Mouse (Mus musculus): Measurements from ENCODE around the gene Gm37240. TPM values are rescaled to one million over a fixed set of nuclear protein-coding genes. Genes with fewer than 3 reads are reported as not detected.
"Not testable (repeated sequence)": the region's sequence is repeated elsewhere in the genome, so short reads cannot be mapped to it uniquely, and the experiment has no call there.

The Gm37240 gene
- total RNA-seq, 4 experiments from 2014 or later, result 1.8 to 2.0 TPM; not detected in 2

DNA sequence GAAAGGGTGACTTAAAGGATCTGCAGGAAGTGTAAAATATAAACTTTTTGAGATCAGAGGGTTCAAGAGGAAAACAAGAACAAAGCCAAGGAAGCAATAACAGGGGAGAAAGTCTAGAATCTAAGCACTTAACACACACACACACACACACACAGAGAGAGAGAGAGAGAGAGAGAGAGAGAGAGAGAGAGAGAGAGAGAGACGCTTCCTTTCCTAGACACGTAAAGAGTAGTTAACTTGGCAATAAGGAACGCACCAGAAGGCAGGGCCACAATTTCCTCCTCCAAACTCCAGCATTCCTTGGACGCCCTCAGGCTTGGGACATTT lies 1305.7 kb downstream of the Gm37240 start:
- no peak for DNase-seq (ENCODE audit: low spot score in 2 of 2)

DNA sequence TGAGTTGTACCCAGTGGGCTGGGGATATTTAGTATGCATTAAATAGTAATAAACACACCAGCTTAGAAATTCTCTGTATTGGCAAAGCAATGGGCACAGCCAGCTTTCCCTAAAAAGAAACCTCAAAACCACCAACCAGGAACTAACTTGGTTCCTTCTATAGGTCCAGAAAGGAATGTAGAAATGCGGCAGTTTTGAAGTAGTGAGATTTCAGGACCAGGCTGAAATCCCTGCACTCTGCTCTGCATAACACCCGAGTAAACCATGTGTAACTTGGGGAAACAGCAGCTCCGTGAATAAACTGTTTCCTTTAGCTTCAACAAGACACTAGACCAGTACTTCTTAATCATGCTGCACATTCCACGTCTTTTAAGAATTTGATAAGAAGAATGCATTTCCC lies 1306.6 kb downstream of the Gm37240 start:
- DNase-seq (ENCODE audit: low spot score in 2 of 2), result no peak

DNA sequence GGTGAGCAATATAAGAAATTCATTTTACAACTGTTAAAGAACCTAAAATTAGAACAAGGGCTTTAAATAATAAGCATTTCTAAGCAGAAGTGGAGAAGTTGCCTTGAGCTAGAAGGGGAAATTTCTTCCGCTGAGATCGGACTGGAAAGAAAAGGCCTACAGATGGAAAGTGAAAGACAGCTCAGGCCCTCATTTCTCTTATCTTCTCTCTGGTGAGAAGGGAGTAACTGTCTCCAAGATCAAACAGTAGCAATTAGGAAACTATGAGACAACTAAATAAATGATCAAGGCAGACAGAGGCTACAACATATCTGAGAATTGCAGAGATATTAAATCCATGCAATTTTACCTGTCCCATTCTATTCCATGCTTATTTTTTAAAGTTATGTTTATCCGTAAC lies 1316.8 kb downstream of the Gm37240 start:
- no peak for DNase-seq (ENCODE audit: low spot score in 2 of 2)

DNA sequence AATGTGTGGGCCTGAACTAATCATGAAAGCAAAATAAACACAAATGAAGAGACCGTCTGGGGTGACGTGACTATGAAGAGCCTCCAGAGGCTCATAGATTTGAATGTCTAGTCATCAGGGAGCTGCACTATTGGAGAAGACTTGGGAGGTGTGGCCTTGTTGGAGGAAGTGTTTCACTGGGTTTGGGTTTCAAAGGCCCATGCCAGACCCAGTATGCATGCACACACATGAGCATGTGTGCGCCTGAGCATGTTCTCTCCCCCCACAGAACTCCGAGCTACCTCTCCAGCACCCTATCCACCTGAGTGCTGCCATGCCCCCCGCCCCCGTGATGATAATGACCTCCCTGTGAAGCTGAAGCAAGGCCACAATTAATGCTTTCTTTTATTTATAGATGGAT lies 1317.7 kb downstream of the Gm37240 start:
- no peak for DNase-seq (ENCODE audit: low spot score in 2 of 2)

DNA sequence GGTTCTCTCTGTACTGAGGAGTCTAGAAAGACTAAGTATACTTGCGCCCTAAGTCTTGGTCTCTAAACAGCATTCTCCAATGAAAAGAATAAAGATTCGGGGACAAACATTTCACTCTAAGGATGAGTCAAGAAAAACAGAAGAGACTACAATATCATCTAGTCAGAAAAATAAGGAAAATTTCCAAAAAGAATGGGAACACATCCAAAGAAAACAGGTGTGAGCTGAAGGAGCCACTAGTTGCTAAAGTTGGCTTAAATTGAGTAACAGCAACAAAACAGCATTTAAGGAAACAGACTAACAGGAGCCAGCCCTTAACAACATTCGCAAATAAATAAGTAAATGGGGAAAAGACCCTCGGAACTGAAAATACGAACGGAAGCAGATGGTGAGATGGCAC lies 1318.8 kb downstream of the Gm37240 start:
- no peak for DNase-seq (ENCODE audit: low spot score in 2 of 2)

DNA sequence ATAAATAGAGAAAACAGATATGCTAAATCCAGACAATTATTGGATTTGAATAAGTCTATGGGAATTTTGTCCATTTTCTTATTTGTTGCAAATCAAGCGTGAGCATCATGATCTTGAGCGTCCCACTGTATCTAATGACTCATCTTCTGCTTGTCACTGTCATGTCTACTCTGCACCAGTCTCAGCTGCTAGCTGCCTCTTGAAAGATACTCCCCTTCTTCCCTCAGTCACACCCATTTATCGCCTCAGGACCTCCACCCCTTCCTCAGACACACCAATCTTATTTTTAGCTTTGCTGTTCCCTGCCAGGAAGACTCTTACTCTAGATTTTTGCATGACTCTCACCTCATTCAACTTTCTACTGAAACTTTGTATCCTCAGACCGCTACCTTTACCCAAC lies 1323.9 kb downstream of the Gm37240 start:
- no peak for DNase-seq (ENCODE audit: low spot score in 2 of 2)

DNA sequence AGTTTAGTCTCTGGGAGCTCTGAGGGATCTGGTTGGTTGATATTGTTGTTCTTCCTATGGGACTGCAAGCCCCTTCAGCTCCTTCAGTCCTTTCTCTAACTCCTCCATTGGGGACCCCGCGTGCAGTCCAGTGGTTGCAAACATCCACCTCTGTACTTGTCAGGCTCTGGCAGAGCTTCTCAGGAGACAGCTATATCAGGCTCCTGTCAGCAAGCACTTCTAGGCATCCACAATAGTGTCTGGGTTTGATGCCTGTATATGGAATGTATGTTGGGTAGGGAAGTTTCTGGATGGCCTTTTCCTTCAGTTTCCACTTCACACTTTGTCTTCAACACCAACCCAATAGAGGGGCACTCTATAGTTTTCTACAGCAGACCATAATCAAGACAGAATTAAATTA lies 1324.4 kb downstream of the Gm37240 start:
- not testable (repeated sequence) for DNase-seq (ENCODE audit: low spot score in 2 of 2)

DNA sequence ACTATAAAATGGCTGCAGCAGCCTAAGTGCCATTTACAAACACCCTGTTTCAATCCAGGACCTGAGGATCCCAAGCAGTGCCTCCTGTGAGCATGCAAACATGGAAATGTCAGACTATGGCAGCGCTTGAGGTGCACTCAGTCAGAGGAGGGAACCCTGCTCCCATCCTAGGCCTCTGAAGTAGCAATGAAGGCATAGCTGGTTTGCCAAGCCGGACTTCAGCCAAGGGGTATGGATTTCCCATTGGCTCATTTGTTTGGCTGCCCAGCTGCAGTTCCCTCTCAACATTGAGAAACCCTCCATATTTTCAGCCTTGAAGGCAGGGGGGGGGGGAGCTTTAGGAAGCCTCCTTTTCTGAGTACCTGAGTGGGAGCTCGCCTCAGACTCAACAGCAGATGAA lies 1329.0 kb downstream of the Gm37240 start:
- DNase-seq (ENCODE audit: low spot score in 2 of 2), result no peak

DNA sequence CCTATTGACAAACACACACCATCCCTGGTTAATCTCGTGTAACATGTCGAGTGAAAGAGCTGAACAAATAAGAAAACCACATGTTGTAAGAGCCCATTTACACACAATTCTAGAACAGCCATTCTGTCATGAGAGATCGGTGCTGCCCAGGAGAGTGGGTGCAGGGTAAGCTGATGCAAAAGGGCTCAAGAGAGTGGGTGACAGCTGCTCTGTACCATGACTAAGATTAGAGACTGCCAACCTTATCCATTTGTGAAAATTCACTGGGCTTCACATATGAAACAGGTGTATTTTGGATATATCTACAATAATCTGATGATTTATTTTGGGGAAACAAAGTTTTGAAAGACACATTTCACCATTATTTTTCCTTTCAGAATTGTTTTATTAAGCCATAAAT lies 1331.5 kb downstream of the Gm37240 start:
- DNase-seq (ENCODE audit: low spot score in 2 of 2), result no peak

DNA sequence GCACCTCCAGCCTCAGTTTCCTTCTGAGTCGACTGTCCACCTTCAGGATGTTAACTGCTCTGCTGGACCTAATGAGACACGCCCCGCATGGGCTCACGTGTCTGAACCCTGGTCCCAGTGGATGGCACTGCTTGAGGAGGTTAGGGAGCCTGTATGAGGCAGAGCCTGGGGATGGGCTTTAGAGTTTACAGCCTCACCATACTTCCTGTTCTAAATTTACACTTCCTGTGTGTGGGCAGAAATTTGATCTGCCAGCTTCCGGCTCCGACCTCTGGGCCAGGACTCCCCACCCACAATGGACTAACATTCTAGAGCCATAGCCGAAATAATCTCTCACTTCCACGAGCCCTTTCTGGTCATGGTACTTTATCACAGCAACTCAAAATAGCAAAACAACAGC lies 1340.1 kb downstream of the Gm37240 start:
- no peak for DNase-seq (ENCODE audit: low spot score in 2 of 2)

DNA sequence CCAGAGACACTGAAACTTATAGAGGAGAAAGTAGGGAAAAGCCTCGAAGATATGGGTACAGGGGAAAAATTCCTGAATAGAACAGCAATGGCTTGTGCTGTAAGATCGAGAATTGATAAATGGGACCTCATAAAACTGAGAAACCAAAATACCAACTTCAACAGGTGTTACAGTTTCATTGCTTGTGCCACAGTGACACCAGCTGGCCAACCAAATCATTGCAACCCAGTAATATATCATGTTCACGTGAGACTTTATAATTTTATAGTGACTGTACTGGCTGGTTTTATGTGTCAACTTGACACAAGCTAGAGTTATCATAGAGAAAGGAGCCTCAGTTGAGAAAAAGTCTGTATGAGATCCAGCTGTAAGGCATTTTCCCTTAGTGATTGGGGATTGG lies 1344.9 kb downstream of the Gm37240 start:
- DNase-seq (ENCODE audit: low spot score in 2 of 2), result peak; percentile 14 to 68

DNA sequence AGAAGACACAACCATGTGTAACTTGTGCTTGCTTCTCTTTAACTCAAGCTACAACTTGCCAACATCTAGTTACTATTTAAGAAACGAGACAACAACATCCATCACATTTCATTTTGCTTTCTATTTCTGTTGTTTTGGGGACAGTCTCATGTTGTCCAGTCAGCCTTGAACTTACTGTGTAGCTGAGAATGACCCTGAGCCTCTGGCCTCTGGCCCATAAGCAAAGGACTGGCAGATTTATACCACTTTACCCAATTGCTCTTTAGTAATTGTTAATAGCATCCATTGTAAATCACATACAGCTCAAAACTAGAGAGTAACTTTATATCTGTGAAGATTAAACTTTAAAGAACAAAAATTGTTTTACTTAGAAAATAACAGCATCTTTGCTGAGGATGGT lies 1345.4 kb downstream of the Gm37240 start:
- no peak for DNase-seq (ENCODE audit: low spot score in 2 of 2)

DNA sequence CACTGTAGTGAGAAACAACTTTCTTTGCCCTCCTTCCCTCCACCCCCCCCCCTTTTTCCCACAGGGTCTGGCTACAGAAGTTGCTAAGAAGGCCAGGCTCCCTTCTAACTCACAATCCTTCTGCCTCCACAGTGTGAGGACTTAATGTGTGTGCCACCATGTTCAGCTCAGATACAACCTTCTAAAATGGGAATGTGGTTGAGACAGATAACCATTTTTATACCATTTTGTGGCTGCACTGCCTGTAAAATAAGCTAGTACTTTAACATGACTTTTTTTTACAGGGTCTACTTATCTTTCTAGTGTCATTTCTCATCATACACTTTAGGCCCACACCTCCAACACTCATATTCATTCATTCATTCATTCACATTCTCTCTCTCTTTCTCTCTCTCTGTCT lies 1346.7 kb downstream of the Gm37240 start:
- DNase-seq (ENCODE audit: low spot score in 2 of 2), result no peak

DNA sequence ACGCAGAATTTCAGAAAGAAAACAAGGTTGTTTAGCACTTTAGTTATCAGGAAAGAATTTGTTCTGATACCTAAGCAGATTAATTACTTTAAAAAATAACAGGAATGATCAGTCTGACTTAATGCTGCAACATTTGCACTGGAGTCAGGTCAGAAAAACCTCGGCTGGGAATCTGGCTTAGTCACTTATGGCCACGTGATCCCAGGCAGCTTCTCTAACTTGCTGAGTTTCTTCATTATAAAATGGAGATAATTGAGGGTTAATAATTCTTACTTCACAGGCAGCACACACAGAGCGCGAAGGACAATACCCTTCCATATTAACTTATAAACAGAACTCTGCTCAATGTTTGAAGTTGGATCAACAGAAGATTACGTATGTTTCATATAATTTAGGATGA lies 1350.3 kb downstream of the Gm37240 start:
- DNase-seq (ENCODE audit: low spot score in 2 of 2), result no peak

DNA sequence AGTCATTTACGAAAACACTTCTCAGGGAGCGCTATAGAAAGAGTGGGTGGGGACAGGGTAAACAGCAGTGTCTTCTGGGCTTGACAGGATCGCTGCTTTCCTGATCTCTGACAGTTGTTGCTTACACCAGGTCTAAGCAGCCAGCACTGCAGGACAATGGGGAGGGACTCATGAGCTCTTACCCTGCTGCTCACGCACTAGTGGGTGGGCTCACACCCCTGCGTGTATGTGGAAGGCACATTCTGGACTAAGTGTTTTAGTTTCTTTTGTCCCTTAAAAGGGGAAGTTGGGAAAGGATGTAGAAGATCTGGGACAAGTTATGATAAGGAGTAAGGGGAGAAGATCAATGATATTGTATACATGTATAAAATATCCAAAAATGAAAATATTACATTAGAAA lies 1354.1 kb downstream of the Gm37240 start:
- no peak for DNase-seq (ENCODE audit: low spot score in 2 of 2)

DNA sequence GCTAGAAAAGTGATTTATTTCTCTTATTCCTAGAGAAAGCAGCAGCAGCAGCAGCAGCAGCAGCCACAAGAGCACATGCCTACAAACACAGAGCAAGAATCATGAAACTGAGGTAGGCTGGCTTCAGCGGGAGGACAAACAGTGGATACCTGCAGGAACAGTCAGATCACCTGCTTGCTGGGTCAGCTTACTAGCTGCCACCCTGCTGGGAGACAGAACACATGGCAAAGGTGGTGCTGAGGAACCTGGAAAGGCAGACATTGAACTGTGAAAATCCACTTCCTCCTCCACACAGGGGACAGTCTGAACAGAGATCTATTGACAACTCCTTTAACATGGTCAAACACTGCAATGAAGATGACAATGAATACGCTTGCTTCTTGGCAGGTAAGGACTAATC lies 1358.3 kb downstream of the Gm37240 start:
- DNase-seq (ENCODE audit: low spot score in 2 of 2), result no peak

DNA sequence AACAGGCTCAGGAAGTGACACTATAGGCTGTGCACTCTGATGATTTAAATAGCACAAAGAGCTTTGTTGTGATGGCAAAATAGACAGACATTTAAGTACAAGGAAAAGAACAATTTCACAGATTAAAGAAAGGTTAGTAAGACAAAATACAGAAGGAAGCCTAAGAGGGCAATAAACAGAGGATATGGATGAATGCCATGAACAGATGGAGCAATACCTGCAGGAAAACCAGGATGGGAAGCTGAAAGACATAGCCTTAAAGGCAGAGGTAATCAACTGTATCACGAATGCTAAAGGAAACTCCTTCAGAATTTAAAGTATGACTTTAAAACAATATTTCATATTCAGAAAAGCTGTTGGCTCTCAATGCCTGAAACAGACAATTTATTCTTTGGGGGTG lies 1362.4 kb downstream of the Gm37240 start:
- no peak for DNase-seq (ENCODE audit: low spot score in 2 of 2)

DNA sequence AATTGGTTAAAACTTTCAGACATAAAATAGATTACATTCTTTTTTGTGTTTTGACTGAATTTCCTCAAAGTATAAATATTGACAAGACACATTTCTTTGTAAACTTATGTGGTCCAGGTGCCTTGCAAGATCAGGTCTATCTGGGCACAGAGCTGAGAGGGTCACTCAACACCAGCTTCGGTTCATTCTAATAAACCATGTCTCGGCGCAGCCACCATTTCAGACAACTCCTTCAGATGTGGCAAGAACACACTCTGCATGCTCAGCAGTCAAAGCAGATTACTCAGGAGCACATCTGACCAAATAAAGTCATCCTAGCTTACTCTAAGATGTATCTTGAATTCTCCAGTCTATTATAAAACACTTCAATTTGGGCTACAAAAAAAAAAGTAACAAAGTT lies 1371.2 kb downstream of the Gm37240 start:
- no peak for DNase-seq (ENCODE audit: low spot score in 2 of 2)

DNA sequence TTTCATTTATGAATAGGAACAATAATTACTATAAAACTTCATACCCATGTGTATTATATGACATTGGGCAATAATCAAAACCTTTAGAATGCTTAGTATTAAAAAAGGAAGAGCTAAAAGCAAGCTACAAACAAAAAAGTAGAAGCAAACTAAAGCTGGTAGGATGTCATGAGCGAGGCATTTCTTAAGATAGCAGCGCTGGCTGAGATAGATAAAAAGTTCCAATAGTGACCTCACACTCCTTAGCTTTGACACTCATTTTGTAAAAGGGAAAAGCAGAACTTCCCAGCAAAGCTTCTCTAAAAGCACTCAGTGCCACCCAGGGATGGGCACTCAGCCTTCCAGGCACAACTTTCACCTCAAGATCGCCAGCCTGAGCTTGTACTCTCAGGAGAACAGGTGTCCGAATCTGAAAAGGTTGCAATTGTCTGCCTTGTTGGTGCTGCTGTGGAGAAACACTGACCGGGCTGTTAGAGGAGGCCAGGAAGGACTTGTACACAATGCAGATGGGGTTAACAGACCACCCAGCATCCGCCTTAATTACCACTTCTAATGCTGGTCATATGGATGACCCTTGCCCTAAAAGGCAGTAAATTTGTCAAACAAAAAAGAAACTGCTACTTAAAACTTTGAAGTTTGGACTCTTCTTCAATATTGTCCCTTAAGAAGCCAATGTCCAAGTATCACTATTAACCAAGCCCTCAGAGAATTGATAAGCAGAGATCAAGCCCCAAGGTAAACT lies 1374.4 kb downstream of the Gm37240 start:
- no peak for DNase-seq (ENCODE audit: low spot score in 2 of 2)

DNA sequence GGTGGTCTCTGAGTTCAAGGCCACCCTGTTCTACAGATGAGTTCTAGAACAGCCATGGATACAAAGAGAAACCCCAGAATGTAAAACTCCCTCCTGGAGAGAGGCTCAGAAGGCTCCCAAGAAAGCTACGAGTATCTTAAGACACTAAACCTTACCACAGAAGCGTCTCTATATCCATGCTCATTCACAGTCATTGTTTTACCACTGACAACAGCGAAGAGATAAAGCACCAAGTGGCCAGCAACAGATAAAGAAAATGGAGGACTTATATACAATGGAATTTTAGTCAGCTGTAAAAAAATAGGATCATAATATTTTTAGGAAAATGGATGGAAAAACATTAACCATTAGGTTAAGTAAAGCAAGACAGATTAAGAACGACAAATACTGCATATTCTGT lies 1382.1 kb downstream of the Gm37240 start:
- DNase-seq (ENCODE audit: low spot score in 2 of 2), result no peak

DNA sequence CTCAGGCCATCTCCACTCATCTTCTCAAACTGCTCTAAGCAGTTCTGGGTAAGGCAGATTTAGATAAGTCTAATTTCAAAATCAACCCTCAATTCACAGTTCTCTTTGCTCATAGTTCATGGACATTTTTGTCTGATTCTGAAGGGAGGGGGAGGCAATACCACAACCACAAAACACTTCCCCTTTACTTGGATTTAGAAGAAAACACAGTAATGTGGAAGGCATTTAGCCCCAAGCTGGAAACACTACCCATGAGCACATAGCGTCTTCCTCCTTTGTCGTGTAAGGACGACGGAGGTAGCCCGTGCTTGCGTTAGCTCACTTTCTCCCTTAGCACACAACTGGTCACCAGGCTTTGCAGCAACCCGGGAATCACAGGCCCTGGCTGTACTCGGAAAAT lies 1383.0 kb downstream of the Gm37240 start:
- DNase-seq (ENCODE audit: low spot score in 2 of 2), result no peak

DNA sequence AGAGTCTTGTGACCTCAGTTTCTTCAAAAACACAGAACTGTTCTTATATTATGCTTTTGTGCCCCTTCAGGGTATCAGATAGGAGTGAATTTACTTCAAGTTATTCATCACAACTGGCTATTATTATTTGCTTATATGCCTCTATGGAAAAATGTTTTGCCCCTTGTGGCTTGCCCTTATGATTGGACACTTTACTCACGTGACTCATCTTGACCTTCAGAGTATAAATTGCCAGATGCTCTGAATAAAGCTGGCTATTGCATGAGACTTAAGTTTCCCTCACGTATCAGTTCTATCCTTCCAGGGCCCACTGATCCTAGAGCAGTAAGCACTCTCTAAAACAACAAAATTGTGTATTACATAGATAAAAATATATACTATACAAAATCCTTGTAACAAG lies 1385.2 kb downstream of the Gm37240 start:
- DNase-seq (ENCODE audit: low spot score in 2 of 2), result no peak

DNA sequence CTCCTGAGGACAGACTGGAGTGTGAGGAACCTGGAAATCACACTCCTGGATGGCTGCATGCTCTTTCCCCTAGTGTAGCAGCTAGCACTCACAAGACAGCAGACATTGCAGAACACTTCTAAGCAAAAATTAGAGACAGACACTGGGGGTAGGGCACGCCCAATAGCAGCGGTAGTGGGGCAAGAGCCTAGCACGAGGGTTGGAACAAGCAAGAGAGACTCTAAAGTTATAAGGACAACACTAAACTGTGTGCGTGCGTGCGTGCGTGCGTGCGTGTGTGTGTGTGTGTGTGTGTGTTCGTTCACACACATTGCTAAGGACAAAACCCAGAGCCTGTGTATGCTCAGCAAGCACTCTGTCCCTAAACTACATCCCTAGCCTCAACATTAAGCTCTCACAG lies 1386.8 kb downstream of the Gm37240 start:
- no peak for DNase-seq (ENCODE audit: low spot score in 2 of 2)

DNA sequence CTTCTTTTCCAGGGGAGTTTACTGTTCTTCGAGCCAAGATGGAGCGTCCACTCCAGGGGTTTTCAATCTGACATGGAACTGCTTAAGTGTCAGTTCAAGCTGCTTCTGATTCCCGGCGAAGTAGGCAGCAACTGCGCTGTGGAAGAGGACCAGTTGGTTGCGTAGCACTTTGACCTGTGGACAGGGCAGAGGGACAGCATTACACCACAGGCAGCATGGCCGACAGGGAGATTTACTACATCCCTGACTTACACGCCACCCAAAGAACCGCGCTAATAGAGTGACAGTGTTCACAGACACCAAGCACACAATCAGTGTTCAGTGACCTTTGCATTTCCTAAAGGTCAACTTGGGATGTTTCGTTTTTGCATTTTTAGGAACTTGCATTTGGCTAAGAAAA lies 1389.6 kb downstream of the Gm37240 start:
- DNase-seq (ENCODE audit: low spot score in 2 of 2), result no peak
